Mouse (Mus musculus): ENCODE data around the gene Tfap2e.

- no peak for TF ChIP-seq POLR2A (IDR thresholded peaks at IDR 0.05; ENCODE audit: borderline replicate concordance, control insufficient read depth, low read depth, low read length)
- no peak for TF ChIP-seq CTCF (IDR thresholded peaks at IDR 0.05; ENCODE audit: control insufficient read depth, insufficient read depth, low read length)
These were observed 3.3 kb downstream of the Tfap2e start for GRCm38 (mm10) chr4:126732531-126733380.
